Mouse (Mus musculus) liver, adult 2 months (tissue): ENCODE data around the gene Ptbp1.

ENCODE experiments used
- CTCF ChIP-seq: fragments of 200-500 bp; IDR thresholded peaks from 2 replicates; pipeline ENCODE4 v1.5.1; 2011; ENCODE audit warnings: low read depth, low read length, control low read depth
- POLR2A ChIP-seq: fragments of 200-500 bp; IDR thresholded peaks from 2 replicates; pipeline ENCODE4 v1.6.1; 2011; ENCODE audit warnings: low read length, control low read depth; ENCODE audit not compliant: insufficient read depth; ENCODE audit errors: extremely low read depth

DNA sequence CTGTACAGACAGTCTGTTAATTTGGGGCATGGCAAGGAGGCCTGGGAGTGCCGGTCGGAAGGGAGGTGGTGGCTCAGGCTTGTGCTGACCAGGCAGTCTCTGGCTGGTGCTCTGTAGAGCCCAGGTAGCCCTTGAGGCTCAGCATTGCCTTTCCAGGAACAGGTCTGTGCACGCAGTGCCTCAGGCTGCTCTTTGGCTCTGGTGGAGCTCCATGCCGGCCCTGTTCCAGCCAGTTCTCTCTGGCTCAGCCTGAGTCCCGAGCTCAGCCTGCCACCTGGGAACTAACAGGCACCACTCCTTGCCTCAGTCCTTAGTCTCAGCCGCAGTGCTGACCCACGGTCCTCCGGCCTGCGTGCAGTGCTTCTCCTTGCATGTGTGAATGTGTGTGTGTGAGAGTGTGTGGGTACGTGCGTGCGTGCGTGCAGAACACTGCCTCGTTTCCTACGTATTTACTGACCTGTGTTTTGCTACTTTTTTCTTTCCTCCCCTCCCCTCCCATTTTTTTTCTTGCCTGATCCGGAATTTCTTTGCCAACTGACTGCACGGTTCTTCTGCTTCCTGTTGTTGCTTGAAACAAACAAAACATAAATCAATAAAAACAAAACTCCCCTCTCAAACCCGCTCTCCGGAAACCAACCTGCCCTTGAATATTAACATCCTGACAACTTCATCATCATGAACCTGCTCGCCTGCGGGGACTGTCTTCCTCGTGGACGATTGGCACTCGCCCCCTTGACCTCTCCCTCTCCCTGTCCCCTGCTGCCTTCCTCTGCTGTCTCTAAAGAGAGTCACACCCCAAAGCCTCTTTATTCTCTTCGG is 7.2 kb downstream of the Ptbp1 start:
- TF ChIP-seq CTCF (no peak), POLR2A (no peak)
